In the genomic region with DNA sequence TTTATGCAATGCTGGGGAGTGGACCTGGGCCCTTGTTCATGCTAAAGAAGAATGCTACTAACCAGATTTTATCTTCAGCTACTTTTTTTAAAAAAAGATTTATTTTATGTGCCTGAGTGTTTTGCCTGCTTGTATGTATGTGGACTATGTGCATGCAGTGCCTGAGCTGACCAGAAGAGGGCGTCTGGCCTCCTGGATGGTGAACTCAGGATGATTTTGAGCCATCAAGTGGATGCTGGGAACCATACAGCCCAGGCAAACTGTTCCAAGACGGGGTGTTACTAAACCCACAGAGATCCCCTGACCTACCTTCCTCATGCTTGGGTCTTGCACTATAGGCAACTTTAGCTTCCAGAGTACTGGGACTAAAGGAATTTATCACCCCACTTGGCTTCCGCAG, we compare ENCODE assay signal across 11 mouse cellular contexts. TPM values are rescaled to one million over a fixed set of nuclear protein-coding genes. Genes with fewer than 3 reads are reported as not detected.
DNase-seq lines count a peak whose midpoint lies in the region; ATAC-seq and TF ChIP-seq lines count a peak whose summit lies in the region.
"Had no signal": no experiment of that assay in that cellular context is flagged by ENCODE, and none has a peak within 500 bp of the region (broad histone marks: within the 10 kb centered on the region; RNA-seq: fewer than 3 reads in every experiment).

No protein-coding gene starts in this region.

- TF ChIP-seq CTCF in gastrocnemius, adult 2 months (IDR thresholded peaks at IDR 0.05) = peak; percentile 29

- no peak for DNase-seq in gastrocnemius, adult 2 months
- DNase-seq in gastrocnemius, postnatal 4 days (ENCODE audit: low spot score in 2 of 2) = no peak
- peak; percentile 41 for DNase-seq in spleen, adult 12 weeks (ENCODE audit: low spot score)
- no peak for DNase-seq in spleen, postnatal 36 days (ENCODE audit: low spot score in 2 of 2)
- DNase-seq in thymus, postnatal 25 days = peak; percentile 39
- DNase-seq in yolk sac, embryonic 10.5 days (ENCODE audit: low spot score) = no peak
- DNase-seq in adrenal gland, adult 18-20 months (ENCODE audit: low spot score in 2 of 2) = no peak
- DNase-seq: cerebellum, adult 9-10 months; kidney, postnatal 10 days; right cerebral cortex, postnatal 14 days had no signal

- H3K27ac ChIP-seq in gastrocnemius, adult 2 months = no peak overlapping the region

- peak; percentile 68 for ATAC-seq in erythroblast, adult 5-6 weeks (replicated peaks; ENCODE audit: low FRiP score, poor library complexity, severe bottlenecking)

- intact Hi-C loops in gastrocnemius, adult 2 months (cut with DNase I) = no loop called here

- H3K4me3 ChIP-seq in gastrocnemius, adult 2 months = no peak overlapping the region

RNA-seq across cellular contexts. Expression of gene Taf8, which starts 26.4 kb away (rescaled TPM):
- total RNA-seq in gastrocnemius, adult 2 months (2021) = 10 to 100 TPM; 13.0 to 14.1 TPM
- 10 to 100 TPM; 11.9 to 12.5 TPM for total RNA-seq in gastrocnemius, postnatal 4 days (2021)
- total RNA-seq in erythroblast, adult 5-6 weeks (2015; ENCODE audit: low replicate concordance) = 34.5 and 36.5 TPM in 2 replicates
- 47.1 and 67.9 TPM in 2 replicates for total RNA-seq in erythroblast, adult 5-6 weeks (2017; ENCODE audit: low replicate concordance)
- 10 to 100 TPM; 16.4 to 19.9 TPM for total RNA-seq in adrenal gland, adult 18-20 months (2021)

RNA-seq across cellular contexts. Expression of gene Ccnd3, which starts 29.1 kb away (rescaled TPM):
- total RNA-seq in gastrocnemius, adult 2 months (2021) = 10 to 100 TPM; 18.7 to 25.8 TPM
- 100 to 1,000 TPM; 270 to 304 TPM for total RNA-seq in gastrocnemius, postnatal 4 days (2021)
- total RNA-seq in erythroblast, adult 5-6 weeks (2015; ENCODE audit: low replicate concordance) = 85.3 and 115 TPM in 2 replicates
- 64.3 and 65.9 TPM in 2 replicates for total RNA-seq in erythroblast, adult 5-6 weeks (2017; ENCODE audit: low replicate concordance)
- 100 to 1,000 TPM; 328 to 506 TPM for total RNA-seq in adrenal gland, adult 18-20 months (2021)

RNA-seq across cellular contexts. Expression of gene 1700001C19Rik, which starts 38.5 kb away (rescaled TPM):
- total RNA-seq in gastrocnemius, adult 2 months (2021) = not detected
- total RNA-seq in gastrocnemius, postnatal 4 days (2021) = not detected
- total RNA-seq in erythroblast, adult 5-6 weeks (2015; ENCODE audit: low replicate concordance) = not detected in 2 replicates
- not detected in 2 replicates for total RNA-seq in erythroblast, adult 5-6 weeks (2017; ENCODE audit: low replicate concordance)
- total RNA-seq in adrenal gland, adult 18-20 months (2021) = not detected

RNA-seq across cellular contexts. Expression of gene AI661453, which starts 39.3 kb away (rescaled TPM):
- under 1 TPM; 0.23 to 0.45 TPM for total RNA-seq in gastrocnemius, adult 2 months (2021)
- 1 to 10 TPM in 1 of 2 experiments, under 1 TPM in 1; 0.76 to 1.0 TPM for total RNA-seq in gastrocnemius, postnatal 4 days (2021)
- total RNA-seq in erythroblast, adult 5-6 weeks (2015; ENCODE audit: low replicate concordance) = 0.63 TPM in 1 of 2 replicates, not detected in the other
- total RNA-seq in erythroblast, adult 5-6 weeks (2017; ENCODE audit: low replicate concordance) = 0.70 TPM in 1 of 2 replicates, not detected in the other
- under 1 TPM; 0.66 to 0.77 TPM for total RNA-seq in adrenal gland, adult 18-20 months (2021)

Comparison
In these comparisons a context has a peak if more than half of its experiments do, and no peak if none do; other contexts are left out.
1. DNase-seq: peak in spleen, adult 12 weeks (single experiment) and thymus, postnatal 25 days (single experiment); none in gastrocnemius, adult 2 months (single experiment), gastrocnemius, postnatal 4 days (0 of 2), spleen, postnatal 36 days (0 of 2), yolk sac, embryonic 10.5 days (single experiment) and adrenal gland, adult 18-20 months (0 of 2).